Mouse (Mus musculus) heart, embryonic 11.5 days (tissue): ENCODE measurements around the gene Olfr798. TPM values are rescaled to one million over a fixed set of nuclear protein-coding genes. Genes with fewer than 3 reads are reported as not detected.

Source experiments
- ATAC-seq: fragments of 200-750 bp; cut with Nextera tagmentation; replicated peaks from 2 replicates; pipeline ENCODE4 v1.8.0; 2017; ENCODE audit warnings: moderate library complexity; ENCODE audit not compliant: insufficient number of reproducible peaks, low FRiP score, low TSS enrichment
- H3K27ac ChIP-seq: fragments of 300-500 bp; sonication (generic); 2 replicates; pipeline ENCODE4 v1.5.1; 2014; ENCODE audit warnings: mild to moderate bottlenecking, low read depth, low read length
- H3K27me3 ChIP-seq: fragments of 300-500 bp; sonication (generic); 2 replicates; pipeline ENCODE4 v1.6.1; 2014; ENCODE audit warnings: mild to moderate bottlenecking, low read length, mixed read lengths; ENCODE audit not compliant: control insufficient read depth, insufficient read depth
- H3K36me3 ChIP-seq: fragments of 300-500 bp; sonication (generic); 2 replicates; pipeline ENCODE4 v1.6.1; 2014; ENCODE audit warnings: mild to moderate bottlenecking, low read length, moderate library complexity, mixed read lengths; ENCODE audit not compliant: control insufficient read depth, insufficient read depth
- H3K4me1 ChIP-seq: fragments of 300-500 bp; sonication (generic); 2 replicates; pipeline ENCODE4 v1.6.1; 2014; ENCODE audit warnings: low read length; ENCODE audit not compliant: control insufficient read depth, insufficient read depth
- H3K4me2 ChIP-seq: fragments of 300-500 bp; sonication (generic); 2 replicates; pipeline ENCODE4 v1.6.1; 2014; ENCODE audit warnings: mild to moderate bottlenecking, moderate library complexity
- H3K4me3 ChIP-seq: fragments of 300-500 bp; sonication (generic); 2 replicates; pipeline ENCODE4 v1.5.1; 2014; ENCODE audit warnings: low read depth, low read length
- H3K9ac ChIP-seq: fragments of 300-500 bp; sonication (generic); 2 replicates; pipeline ENCODE4 v1.6.1; 2014; ENCODE audit warnings: mild to moderate bottlenecking, low read depth, low read length, moderate library complexity
- H3K9me3 ChIP-seq: fragments of 300-500 bp; sonication (generic); replicated peaks from 2 replicates; pipeline ENCODE4 v1.6.1; 2016; ENCODE audit warnings: low read length; ENCODE audit not compliant: control insufficient read depth
- WGBS: fragments of 180-500 bp; shearing (Covaris S2); extraction: QIAGEN DNeasy Blood & Tissue Kit; methylation state at CpG from one replicate; pipeline ENCODE4 v1.1.7; 2014; ENCODE audit not compliant: insufficient replicate concordance; 5-methylcytosine and 5-hydroxymethylcytosine counted together
- polyA plus RNA-seq: library from polyadenylated mRNA; unstranded; fragments of >200 nt; fragmentation: Nextera tagmentation; extraction: Ambion mirVana; gene quantifications from 2 replicates; pipeline ENCODE4 v1.2.1, GENCODE M21; 2014

Gene Olfr798
- not detected in 2 replicates for polyA plus RNA-seq

- no peaks in the 10 kb centered on the region for H3K4me1 ChIP-seq
- no peaks in the 10 kb centered on the region for H3K9me3 ChIP-seq
- no peaks in the 10 kb centered on the region for H3K36me3 ChIP-seq
- no peak within 1 kb of the TSS for H3K27ac ChIP-seq
- no peak within 1 kb of the TSS for H3K9ac ChIP-seq
- 69% methylated on average over 1 of the region's 1 CpGs for WGBS
- H3K27me3 ChIP-seq: no peaks in the 10 kb centered on the region
- no peak within 1 kb of the TSS for H3K4me3 ChIP-seq
- no peak within 1 kb of the TSS for H3K4me2 ChIP-seq
- ATAC-seq: no peak
Measured at GRCm38 (mm10) chr10:129627834-129628233, at the start of gene Olfr798. TSS of gene Olfr798 (minus strand) at chr10:129627934.

GRCm38 (mm10) chr10:129673765-129674164, 46.0 kb upstream of the Olfr798 start, which contains the start of gene Olfr801:
TSS of gene Olfr801 (minus strand) at chr10:129673865.
- no peak for ATAC-seq

GRCm38 (mm10) chr10:129657394-129657793, 29.7 kb upstream of the Olfr798 start, which contains the start of gene Olfr800:
TSS of gene Olfr800 (plus strand) at chr10:129657694.
- Histone ChIP-seq H3K4me1 (no peaks in the 10 kb centered on the region), H3K4me2 (no peak within 1 kb of the TSS), H3K4me3 (no peak within 1 kb of the TSS), H3K36me3 (no peaks in the 10 kb centered on the region), H3K9ac (no peak within 1 kb of the TSS), H3K9me3 (no peaks in the 10 kb centered on the region), H3K27me3 (no peaks in the 10 kb centered on the region), H3K27ac (no peak within 1 kb of the TSS)
- ATAC-seq: no peak

More at GRCm38 (mm10) chr10:129673765-129674164, 46.0 kb upstream of the Olfr798 start, which contains the start of gene Olfr801:
- no peaks in the 10 kb centered on the region for H3K9me3 ChIP-seq
- no peak within 1 kb of the TSS for H3K9ac ChIP-seq
- H3K4me3 ChIP-seq: no peak within 1 kb of the TSS
- no peak within 1 kb of the TSS for H3K4me2 ChIP-seq
- 63% methylated on average over 1 of the region's 1 CpGs for whole genome bisulfite sequencing
- no peak within 1 kb of the TSS for H3K27ac ChIP-seq
- no peaks in the 10 kb centered on the region for H3K36me3 ChIP-seq
- H3K27me3 ChIP-seq: no peaks in the 10 kb centered on the region
- no peaks in the 10 kb centered on the region for H3K4me1 ChIP-seq

DNA sequence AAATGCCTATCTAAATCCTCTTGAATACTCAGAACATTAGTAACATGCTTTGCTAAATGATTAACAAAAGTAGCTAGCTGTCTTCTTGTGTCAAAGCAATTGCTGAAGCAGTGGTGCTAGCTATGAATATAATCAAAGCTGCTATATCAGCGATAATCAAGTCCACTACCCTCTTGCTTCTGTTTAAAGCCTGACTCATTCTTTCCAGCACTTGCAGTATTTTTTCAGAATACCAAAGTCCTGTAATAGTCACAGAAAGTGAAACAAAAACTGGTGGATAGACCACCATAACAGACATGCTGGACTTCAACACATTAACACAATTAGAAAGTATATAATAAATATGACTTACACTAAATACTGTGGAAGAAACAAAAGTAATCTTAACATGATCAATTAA, 24.0 kb upstream of the Olfr798 start:
- no peaks in the 10 kb centered on the region for H3K9me3 ChIP-seq
- no peaks in the 10 kb centered on the region for H3K4me1 ChIP-seq
- no peak overlapping the region for H3K27ac ChIP-seq
- whole genome bisulfite sequencing: 67% methylated on average over 1 of the region's 1 CpGs
- no peaks in the 10 kb centered on the region for H3K36me3 ChIP-seq
- no peak overlapping the region for H3K9ac ChIP-seq
- no peak overlapping the region for H3K4me2 ChIP-seq
- no peak overlapping the region for H3K4me3 ChIP-seq
- ATAC-seq: no peak
- no peaks in the 10 kb centered on the region for H3K27me3 ChIP-seq

DNA sequence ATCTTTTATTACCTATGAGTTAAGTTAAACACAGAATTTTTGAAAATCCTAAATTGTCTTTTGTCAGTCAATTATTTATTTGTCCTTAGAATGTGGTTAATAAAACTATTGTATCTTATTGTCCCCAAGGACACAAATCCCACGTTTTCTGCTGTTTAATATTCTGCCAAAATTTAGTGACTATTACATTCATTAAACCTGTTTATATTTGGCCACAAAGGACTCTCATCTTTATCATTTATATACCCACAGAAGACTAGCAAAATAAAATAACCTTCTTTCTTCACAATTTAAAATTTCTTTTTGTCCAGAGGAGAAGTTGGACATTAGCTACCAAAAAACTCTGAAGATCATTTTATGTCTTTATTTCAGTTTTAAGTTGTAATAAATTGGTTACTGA, 9.4 kb upstream of the Olfr798 start, which contains the start of gene Olfr799:
Olfr799 (plus strand) TSS at position 301 of the 400 bp plus-strand sequence.
- Histone ChIP-seq H3K4me2 (no peak within 1 kb of the TSS), H3K9me3 (no peaks in the 10 kb centered on the region), H3K4me1 (no peaks in the 10 kb centered on the region), H3K36me3 (no peaks in the 10 kb centered on the region), H3K27me3 (no peaks in the 10 kb centered on the region), H3K9ac (no peak within 1 kb of the TSS), H3K4me3 (no peak within 1 kb of the TSS), H3K27ac (no peak within 1 kb of the TSS)
- no peak for ATAC-seq
- 35% methylated on average over 1 of the region's 1 CpGs for WGBS

DNA sequence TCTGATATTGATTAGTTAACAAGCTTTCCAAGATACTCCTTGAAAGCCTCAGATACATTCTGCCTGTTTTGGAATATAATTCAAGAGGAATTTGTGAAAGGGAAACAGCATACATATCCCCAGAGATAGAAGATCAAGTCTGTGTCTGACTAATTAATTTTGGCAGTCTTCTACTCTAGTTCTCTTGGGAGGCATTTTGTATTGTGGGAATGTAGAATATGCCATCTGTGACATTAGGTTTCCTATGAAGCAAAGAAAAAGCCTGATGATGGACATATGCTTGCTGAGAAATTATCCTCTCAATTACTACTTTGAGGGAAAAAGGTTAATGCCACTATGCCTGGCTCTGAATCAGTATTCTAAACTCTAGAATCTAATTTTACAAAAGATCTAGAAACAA, 4.5 kb downstream of the Olfr798 start:
- Histone ChIP-seq H3K27ac (no peak overlapping the region), H3K9me3 (no peaks in the 10 kb centered on the region), H3K4me1 (no peaks in the 10 kb centered on the region), H3K9ac (no peak overlapping the region), H3K4me2 (no peak overlapping the region), H3K4me3 (no peak overlapping the region), H3K27me3 (no peaks in the 10 kb centered on the region), H3K36me3 (no peaks in the 10 kb centered on the region)
- ATAC-seq: no peak

GRCm38 (mm10) chr10:129621724-129622123, 6.0 kb downstream of the Olfr798 start:
- Histone ChIP-seq H3K27me3 (no peaks in the 10 kb centered on the region), H3K27ac (no peak overlapping the region), H3K4me2 (no peak overlapping the region), H3K9me3 (no peaks in the 10 kb centered on the region), H3K36me3 (no peaks in the 10 kb centered on the region), H3K9ac (no peak overlapping the region), H3K4me3 (no peak overlapping the region), H3K4me1 (no peaks in the 10 kb centered on the region)
- WGBS: 10% methylated on average over 1 of the region's 1 CpGs
- no peak for ATAC-seq

DNA sequence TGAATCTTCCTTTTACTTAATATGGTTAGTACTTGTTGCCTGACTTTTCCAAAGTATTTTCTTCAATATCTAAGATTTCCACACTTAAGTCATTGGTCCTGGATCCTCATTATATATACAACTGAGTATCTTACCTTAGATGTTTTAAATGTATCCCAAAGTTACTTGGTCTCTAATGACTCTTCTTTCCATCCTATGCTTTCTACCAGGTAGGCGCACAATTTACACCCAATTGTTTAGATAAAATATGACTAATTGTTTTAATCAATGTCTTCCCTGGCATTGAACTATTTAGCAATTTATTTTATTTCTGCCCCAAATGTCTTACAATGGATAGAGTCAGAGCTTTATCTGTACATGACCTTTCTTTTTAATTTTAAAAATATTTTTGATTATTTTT, 15.3 kb downstream of the Olfr798 start, which contains the start of gene Olfr796:
Olfr796 (minus strand) TSS at position 101 of the 400 bp plus-strand sequence.
- WGBS: 88% methylated on average over 1 of the region's 1 CpGs
- H3K9ac ChIP-seq: no peak within 1 kb of the TSS

DNA sequence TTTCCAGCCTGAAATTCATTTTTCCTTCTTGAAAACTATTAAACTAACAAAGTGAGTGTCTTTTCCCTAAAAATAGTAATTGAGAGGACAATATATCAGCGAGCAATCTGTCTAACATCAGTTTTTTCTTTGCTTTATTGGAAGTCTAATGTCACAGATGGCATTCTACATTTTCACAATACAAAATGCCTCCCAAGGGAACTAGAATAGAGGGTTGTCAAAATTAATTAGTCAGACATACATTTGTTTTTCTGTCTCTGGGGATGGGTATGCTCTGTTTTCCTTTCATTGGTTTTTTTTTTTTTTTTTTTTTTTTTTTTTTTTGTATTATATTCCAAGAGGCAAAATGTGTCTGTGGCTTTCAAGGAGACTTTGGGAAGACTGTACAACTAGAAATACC, 50.7 kb downstream of the Olfr798 start:
- H3K9me3 ChIP-seq: no peaks in the 10 kb centered on the region
- no peak overlapping the region for H3K4me2 ChIP-seq
- no peaks in the 10 kb centered on the region for H3K36me3 ChIP-seq
- WGBS: 62% methylated on average over 1 of the region's 1 CpGs
- no peak overlapping the region for H3K4me3 ChIP-seq
- H3K27ac ChIP-seq: no peak overlapping the region
- H3K4me1 ChIP-seq: no peaks in the 10 kb centered on the region
- ATAC-seq: no peak
- H3K9ac ChIP-seq: no peak overlapping the region
- H3K27me3 ChIP-seq: no peaks in the 10 kb centered on the region

More for the DNA sequence above, 15.3 kb downstream of the Olfr798 start, which contains the start of gene Olfr796:
- Histone ChIP-seq H3K4me3 (no peak within 1 kb of the TSS), H3K27me3 (no peaks in the 10 kb centered on the region), H3K9me3 (no peaks in the 10 kb centered on the region), H3K27ac (no peak within 1 kb of the TSS), H3K36me3 (no peaks in the 10 kb centered on the region), H3K4me2 (no peak within 1 kb of the TSS), H3K4me1 (no peaks in the 10 kb centered on the region)
- no peak for ATAC-seq
